25 mouse cellular contexts compared by ENCODE assay signal in genomic region chr1:170065931-170066330, GRCm38 (mm10). TPM values are rescaled to one million over a fixed set of nuclear protein-coding genes. Genes with fewer than 3 reads are reported as not detected.
A peak's percentile ranks its signal among the peaks of the same experiment; 100 is the strongest.
DNase-seq lines count a peak whose midpoint lies in the region; ATAC-seq lines count a peak whose summit lies in the region.
"Had no signal": no experiment of that assay in that cellular context is flagged by ENCODE, and none has a peak within 500 bp of the region (broad histone marks: within the 10 kb centered on the region; RNA-seq: fewer than 3 reads in every experiment).

No protein-coding gene starts in this region.

- no peaks in the 10 kb centered on the region for H3K27me3 ChIP-seq in heart, embryonic 12.5 days (replicated peaks)
- H3K27me3 ChIP-seq in kidney, embryonic 14.5 days (ENCODE audit: control insufficient read depth, insufficient read depth, low read length): no peaks in the 10 kb centered on the region
- H3K27me3 ChIP-seq in lung, embryonic 16.5 days (ENCODE audit: control insufficient read depth, insufficient read depth, low read depth, low read length): no peaks in the 10 kb centered on the region
- H3K27me3 ChIP-seq: embryonic facial prominence, embryonic 13.5 days; hindbrain, embryonic 13.5 days; midbrain, embryonic 15.5 days had no signal

- no peak overlapping the region for H3K9ac ChIP-seq in heart, embryonic 12.5 days
- no peak overlapping the region for H3K9ac ChIP-seq in kidney, embryonic 14.5 days (ENCODE audit: low read depth, low read length)
- no peak overlapping the region for H3K9ac ChIP-seq in lung, embryonic 16.5 days (ENCODE audit: low read length)
- H3K9ac ChIP-seq: embryonic facial prominence, embryonic 13.5 days; hindbrain, embryonic 13.5 days; midbrain, embryonic 15.5 days had no signal

- intact Hi-C loops in heart, postnatal 10 days (cut with DNase I): no loop called here
- intact Hi-C loops in left cerebral cortex, postnatal 4 days (cut with DNase I): no loop called here

- H3K4me2 ChIP-seq in heart, embryonic 12.5 days: no peak overlapping the region
- H3K4me2 ChIP-seq in kidney, embryonic 14.5 days (replicated peaks; ENCODE audit: low read depth, low read length): no peak overlapping the region
- no peak overlapping the region for H3K4me2 ChIP-seq in lung, embryonic 16.5 days (ENCODE audit: low read depth, low read length)
- H3K4me2 ChIP-seq: embryonic facial prominence, embryonic 13.5 days; hindbrain, embryonic 13.5 days; liver, embryonic 11.5 days; midbrain, embryonic 15.5 days had no signal

- H3K9me3 ChIP-seq in heart, embryonic 12.5 days (replicated peaks): no peaks in the 10 kb centered on the region
- no peaks in the 10 kb centered on the region for H3K9me3 ChIP-seq in kidney, embryonic 14.5 days (ENCODE audit: control insufficient read depth, low read length)
- no peaks in the 10 kb centered on the region for H3K9me3 ChIP-seq in lung, embryonic 16.5 days (ENCODE audit: control insufficient read depth, low read length)
- H3K9me3 ChIP-seq: embryonic facial prominence, embryonic 13.5 days; hindbrain, embryonic 13.5 days; megakaryocyte, embryonic 14.5 days; midbrain, embryonic 15.5 days had no signal

- ATAC-seq in heart, embryonic 12.5 days (ENCODE audit: insufficient number of reproducible peaks, low FRiP score): no peak
- ATAC-seq in kidney, embryonic 14.5 days (ENCODE audit: low FRiP score, low TSS enrichment): no peak
- ATAC-seq in lung, embryonic 16.5 days (ENCODE audit: low read depth): peak; percentile 61; the same call in 1 of the 2 replicates
- ATAC-seq: forebrain, embryonic 14.5 days; inflammation-experienced regulatory T-cells, adult 6 months; lung, postnatal 0 days; midbrain, embryonic 15.5 days had no signal

- H3K27ac ChIP-seq in heart, embryonic 12.5 days (ENCODE audit: poor library complexity, severe bottlenecking): peak overlapping the region; percentile 8
- H3K27ac ChIP-seq in kidney, embryonic 14.5 days (ENCODE audit: low read depth, low read length): peak overlapping the region; percentile 17; the same call in 1 of the 2 replicates
- H3K27ac ChIP-seq in lung, embryonic 16.5 days (ENCODE audit: low read length): no peak overlapping the region
- H3K27ac ChIP-seq: embryonic facial prominence, embryonic 13.5 days; hindbrain, embryonic 13.5 days; midbrain, embryonic 15.5 days had no signal

- peaks cover 31% of the 10 kb centered on the region for H3K4me1 ChIP-seq in heart, embryonic 12.5 days (replicated peaks)
- peaks cover 22% of the 10 kb centered on the region for H3K4me1 ChIP-seq in kidney, embryonic 14.5 days (ENCODE audit: control insufficient read depth, insufficient read depth, low read length)
- peaks cover 17% of the 10 kb centered on the region for H3K4me1 ChIP-seq in lung, embryonic 16.5 days (replicated peaks; ENCODE audit: control insufficient read depth, insufficient read depth, low read length)
- H3K4me1 ChIP-seq: hindbrain, embryonic 13.5 days; megakaryocyte, embryonic 14.5 days; midbrain, embryonic 15.5 days had no signal

- no peak overlapping the region for H3K4me3 ChIP-seq in heart, embryonic 12.5 days
- H3K4me3 ChIP-seq in kidney, embryonic 14.5 days (ENCODE audit: low read length): no peak overlapping the region
- no peak overlapping the region for H3K4me3 ChIP-seq in lung, embryonic 16.5 days (ENCODE audit: low read length)
- H3K4me3 ChIP-seq: embryonic facial prominence, embryonic 13.5 days; hindbrain, embryonic 13.5 days; megakaryocyte, embryonic 14.5 days; midbrain, embryonic 15.5 days; myocyte had no signal

- no peak for DNase-seq in heart, postnatal 10 days
- DNase-seq in kidney, postnatal 10 days: no peak
- DNase-seq in lung, postnatal 4 days: no peak
- DNase-seq in left cerebral cortex, postnatal 4 days: no peak
- DNase-seq: adrenal gland, postnatal 25 days; B cell, adult 2 months; cerebellum, adult 11-12 months; cerebellum, postnatal 14 days; right cerebral cortex, postnatal 14 days; spleen, adult 18-20 months; thymus, adult 18-20 months; thymus, postnatal 4 days had no signal

- no peaks in the 10 kb centered on the region for H3K36me3 ChIP-seq in heart, embryonic 12.5 days
- H3K36me3 ChIP-seq in kidney, embryonic 14.5 days (ENCODE audit: control insufficient read depth, insufficient read depth, low read length): no peaks in the 10 kb centered on the region
- no peaks in the 10 kb centered on the region for H3K36me3 ChIP-seq in lung, embryonic 16.5 days (ENCODE audit: control insufficient read depth, insufficient read depth, low read length)
- H3K36me3 ChIP-seq: hindbrain, embryonic 13.5 days; midbrain, embryonic 15.5 days had no signal

- WGBS in heart, embryonic 12.5 days: 57% methylated on average over 2 of the region's 2 CpGs
- 47% methylated on average over 2 of the region's 2 CpGs for WGBS in kidney, embryonic 14.5 days
- WGBS in lung, embryonic 16.5 days: 40% methylated on average over 2 of the region's 2 CpGs

RNA-seq across cellular contexts. Expression of gene Ddr2, which starts 44.6 kb away (rescaled TPM):
- 7.6 and 7.9 TPM in 2 replicates for polyA plus RNA-seq in heart, embryonic 12.5 days (2016; fragmentation: Nextera tagmentation; extraction: Ambion mirVana)
- total RNA-seq in heart, postnatal 10 days (2021): 10 to 100 TPM; 27.8 to 30.5 TPM
- polyA plus RNA-seq in kidney, embryonic 14.5 days (2014; fragmentation: Nextera tagmentation; extraction: Ambion mirVana): 22.3 and 29.5 TPM in 2 replicates
- polyA plus RNA-seq in lung, embryonic 16.5 days (2015; fragmentation: Nextera tagmentation; extraction: Ambion mirVana): 38.2 and 45.0 TPM in 2 replicates
- total RNA-seq in left cerebral cortex, postnatal 4 days (2021): 10 to 100 TPM in 1 of 2 experiments, 1 to 10 TPM in 1; 9.0 to 10.5 TPM
- total RNA-seq: neutrophil, adult 5-6 weeks had no signal
